Mouse (Mus musculus) heart, postnatal 4 days (tissue): ENCODE data around the gene Ciz1. TPM values are rescaled to one million over a fixed set of nuclear protein-coding genes. Genes with fewer than 3 reads are reported as not detected.

Experiments used
- DNase-seq: peaks from one replicate; pipeline ENCODE4 v3.0.0; 2021
- total RNA-seq, 2 experiments: library from RNA; stranded (reverse); gene quantifications; 2 replicates each; pipeline ENCODE4 v1.2.3; 2021

Ciz1 gene
- 10 to 100 TPM; 34.5 to 48.3 TPM for total RNA-seq

DNA sequence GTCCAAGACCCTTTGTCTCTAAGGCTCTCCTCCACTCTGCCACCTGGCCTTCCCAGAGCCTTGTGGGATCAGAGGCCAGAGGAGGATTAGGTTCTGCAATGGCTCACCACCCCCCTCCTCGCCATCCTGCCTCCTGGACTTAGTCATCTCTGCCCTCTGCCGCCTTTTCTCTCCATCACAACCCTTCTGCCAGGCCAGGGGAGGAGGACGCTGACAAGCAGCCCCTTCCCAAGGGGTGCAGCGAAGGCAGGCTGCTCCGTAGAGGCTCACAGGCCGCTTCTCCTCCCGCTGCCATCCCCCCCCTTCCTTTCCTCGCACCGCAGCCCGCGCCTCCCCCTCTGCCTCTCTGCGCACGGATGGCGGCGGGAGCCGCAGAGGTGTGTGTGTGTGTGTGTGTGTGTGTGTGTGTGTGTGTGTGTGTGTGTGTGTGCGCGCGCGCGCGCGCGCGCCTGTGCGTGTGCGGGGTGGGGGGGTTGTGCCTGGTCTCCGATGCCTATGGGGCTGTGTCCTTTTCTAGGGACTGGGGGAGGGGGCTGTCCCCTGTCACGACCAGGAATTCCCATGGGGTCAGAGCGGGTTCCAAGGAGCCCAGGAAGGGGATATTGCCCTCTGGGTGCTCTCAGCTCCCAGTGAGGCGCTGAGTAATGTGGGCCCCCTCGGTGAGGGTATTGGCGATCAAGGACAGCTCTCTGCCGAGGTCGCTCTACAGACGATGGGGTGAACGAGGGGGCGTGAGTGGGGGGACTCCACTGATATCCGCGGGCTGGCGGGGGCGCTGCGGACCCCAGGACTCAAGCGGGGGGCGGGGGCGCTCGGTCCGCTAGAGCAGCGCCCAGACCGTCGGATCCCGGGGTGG is at the start of gene Ciz1:
Gene Ciz1 (plus strand): TSS at position 177 of the 856 bp plus-strand sequence.
- peak; percentile 37 for DNase-seq

GRCm38 (mm10) chr2:32302952-32303351 is 49.2 kb upstream of the Ciz1 start:
- no peak for DNase-seq

- peak; percentile 71 for DNase-seq
Measured at GRCm38 (mm10) chr2:32304145-32304832, 47.8 kb upstream of the Ciz1 start.

- no peak for DNase-seq
Measured at GRCm38 (mm10) chr2:32305668-32306067, 46.5 kb upstream of the Ciz1 start.

DNA sequence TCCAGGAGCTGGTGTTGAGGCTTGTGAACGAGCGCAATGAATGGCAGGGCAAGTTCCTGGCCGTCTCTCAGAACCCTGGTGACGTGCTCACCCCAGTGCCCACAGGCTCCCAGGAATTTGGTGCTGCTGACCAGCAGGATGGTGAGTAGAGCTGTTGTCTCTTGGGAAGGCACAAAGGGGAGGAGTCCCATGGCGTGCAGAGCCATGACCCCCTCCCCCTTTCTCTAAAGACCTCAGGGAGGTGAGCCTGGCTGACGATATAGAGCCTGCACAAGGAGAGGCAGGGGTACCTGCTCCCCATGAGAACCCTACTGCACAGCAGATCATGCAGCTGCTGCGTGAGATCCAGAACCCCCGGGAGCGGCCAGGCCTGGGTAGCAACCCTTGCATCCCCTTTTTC is 46.0 kb upstream of the Ciz1 start:
- no peak for DNase-seq

DNA sequence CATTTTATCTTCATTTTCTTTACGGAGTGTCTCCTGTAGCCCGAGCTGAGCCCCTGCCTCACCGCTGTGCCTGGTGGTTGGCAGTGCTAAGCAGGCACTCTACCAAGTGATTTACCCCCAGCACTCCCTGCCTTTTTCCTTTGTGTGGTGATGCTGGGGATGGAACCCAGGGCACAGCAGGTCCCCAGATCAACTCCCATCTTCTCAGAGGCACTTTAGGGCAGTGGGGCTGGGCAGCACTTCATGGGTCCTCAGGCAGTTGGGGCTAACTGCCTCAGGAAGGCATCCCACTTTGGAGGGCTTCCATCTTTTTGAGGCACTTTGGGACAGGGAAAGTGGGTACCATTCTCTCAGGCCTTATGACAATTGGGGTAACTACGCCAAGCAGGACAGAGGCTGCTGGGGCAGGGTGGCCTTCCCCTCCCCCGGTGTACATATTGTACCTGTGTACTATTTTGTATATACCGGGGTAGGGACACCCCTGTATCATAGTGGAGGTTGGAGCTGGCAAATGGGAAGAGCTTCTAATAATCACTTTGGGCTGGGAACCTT is 44.8 kb upstream of the Ciz1 start:
- no peak for DNase-seq

DNA sequence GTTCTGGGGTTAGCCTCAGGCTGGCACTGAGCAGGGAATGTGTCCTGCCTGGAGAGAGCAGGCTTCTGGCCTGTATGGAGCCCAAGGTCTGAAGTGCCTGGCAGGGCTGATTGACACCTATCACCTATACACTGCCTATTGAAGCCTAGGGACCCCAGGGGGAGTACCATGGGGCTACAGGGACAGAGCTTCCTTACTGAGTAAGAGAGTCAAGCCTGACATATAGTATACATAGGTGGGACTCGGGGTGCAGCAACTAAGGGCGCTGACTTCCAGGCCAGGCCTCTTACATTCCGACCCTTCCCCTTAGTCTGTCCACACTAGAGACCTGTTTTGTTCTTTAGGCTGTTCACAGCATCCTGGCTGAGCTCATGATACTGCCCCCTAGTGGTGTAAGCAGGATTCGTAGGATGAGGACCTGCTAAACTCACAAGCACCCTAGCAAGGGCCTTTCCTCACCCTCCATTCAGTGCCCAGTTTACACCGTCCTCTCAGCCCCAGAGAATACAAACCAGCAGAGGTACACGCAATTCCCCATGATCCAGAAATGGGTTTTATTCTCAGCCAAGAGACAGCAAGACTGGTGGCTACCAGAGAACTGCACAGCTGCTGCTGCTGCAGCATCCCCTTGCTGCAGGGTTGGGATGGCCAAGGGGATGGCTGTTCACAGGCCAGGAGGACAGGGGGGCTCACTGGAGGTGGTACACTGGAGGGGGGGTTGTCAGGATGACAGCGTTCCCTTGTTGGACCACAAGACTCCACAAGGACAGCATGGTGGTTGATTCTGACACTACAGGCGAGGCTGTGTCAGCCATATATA is 44.0 kb upstream of the Ciz1 start:
- DNase-seq, result peak; percentile 75

DNA sequence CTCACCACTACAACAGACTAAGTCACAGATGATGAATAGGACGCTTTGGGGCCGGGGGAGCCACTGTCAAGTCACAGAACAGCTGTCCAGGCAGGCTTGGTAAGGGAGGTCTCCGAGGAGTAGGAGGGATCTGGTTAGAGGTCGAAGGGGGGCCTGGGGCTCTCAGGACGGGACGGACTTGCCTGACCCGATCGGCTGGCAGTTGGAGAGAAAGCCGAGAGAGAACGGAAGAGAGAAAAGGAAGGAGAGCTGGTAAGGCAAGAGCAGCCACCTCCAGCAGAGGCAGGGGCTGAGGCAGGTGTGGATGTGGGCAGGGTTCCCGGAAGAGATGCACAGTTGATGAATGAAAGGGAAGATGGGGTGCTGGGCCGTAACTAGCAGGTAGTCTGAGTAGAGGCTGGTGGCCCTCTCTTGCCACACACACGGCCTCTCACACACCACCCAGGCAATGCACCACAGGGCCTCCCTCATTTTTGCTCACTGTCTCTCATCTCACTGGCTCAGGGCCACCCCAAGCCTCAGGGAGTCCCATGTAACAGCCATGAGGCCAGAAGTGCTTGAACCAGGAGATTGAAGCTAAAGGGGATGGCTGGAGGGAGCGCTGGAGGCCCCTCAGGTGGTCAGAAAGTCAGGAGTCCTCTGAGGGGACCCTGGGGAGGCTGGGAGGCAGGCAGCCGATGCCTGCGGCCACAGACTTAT is 43.1 kb upstream of the Ciz1 start:
- no peak for DNase-seq

- no peak for DNase-seq
Measured at GRCm38 (mm10) chr2:32310096-32310845, 41.9 kb upstream of the Ciz1 start.

- DNase-seq, result no peak
Measured at GRCm38 (mm10) chr2:32311443-32312317, 40.4 kb upstream of the Ciz1 start.

DNA sequence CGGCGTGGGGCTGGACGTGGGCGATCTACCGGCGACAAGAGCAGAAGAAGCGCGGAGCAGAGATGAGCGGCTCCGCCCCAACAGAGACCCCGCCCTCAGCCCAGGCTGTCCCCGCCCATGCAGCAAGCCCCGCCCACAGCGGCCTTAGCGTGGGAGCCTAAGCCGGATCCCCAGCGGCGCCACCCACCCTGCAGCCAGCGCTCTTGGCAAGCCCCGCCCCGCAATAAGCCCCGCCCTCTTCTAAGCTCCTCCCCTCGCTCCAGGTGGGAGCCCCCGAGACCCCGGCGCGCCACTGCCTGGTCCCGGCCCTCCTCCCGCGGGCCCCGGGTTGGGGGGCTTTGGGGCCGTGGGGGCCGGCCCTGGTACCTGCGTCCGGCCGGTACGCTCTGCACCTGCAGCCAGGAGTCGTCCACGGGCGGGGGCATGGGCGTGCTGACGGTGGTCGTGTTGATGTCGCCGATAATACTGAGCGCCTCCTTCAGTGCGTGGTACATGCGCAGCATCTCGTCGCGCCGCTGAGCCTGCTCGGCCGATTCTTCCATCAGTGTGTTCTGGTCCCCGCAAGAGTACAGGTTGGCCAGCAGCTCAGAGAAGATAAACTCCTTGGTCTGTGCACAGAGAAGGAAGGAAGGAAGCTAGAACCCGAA is 39.7 kb upstream of the Ciz1 start:
- DNase-seq, result peak; percentile 87

DNA sequence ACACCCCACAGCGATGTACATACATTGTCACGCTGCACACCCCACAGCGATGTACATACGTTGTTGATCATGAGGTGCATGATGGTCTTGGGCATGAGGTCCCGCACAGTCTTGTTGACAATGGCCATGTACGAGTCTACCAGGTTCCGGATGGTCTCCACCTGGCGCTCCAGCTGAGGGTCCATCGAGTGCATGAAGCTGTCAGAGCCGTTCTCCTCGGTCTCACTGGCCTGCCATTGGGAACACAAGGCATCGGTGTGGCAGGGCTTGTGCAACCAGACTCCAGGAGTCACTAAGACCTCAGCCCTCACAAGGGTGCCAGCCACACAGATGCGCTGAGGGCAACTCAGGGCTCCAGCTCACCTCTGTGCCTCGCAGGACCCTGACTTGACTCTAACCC is 37.3 kb upstream of the Ciz1 start:
- no peak for DNase-seq

GRCm38 (mm10) chr2:32315751-32316150 is 36.4 kb upstream of the Ciz1 start:
- peak; percentile 62 for DNase-seq

- DNase-seq, result peak; percentile 48
Measured at GRCm38 (mm10) chr2:32316887-32317656, 35.1 kb upstream of the Ciz1 start.

DNA sequence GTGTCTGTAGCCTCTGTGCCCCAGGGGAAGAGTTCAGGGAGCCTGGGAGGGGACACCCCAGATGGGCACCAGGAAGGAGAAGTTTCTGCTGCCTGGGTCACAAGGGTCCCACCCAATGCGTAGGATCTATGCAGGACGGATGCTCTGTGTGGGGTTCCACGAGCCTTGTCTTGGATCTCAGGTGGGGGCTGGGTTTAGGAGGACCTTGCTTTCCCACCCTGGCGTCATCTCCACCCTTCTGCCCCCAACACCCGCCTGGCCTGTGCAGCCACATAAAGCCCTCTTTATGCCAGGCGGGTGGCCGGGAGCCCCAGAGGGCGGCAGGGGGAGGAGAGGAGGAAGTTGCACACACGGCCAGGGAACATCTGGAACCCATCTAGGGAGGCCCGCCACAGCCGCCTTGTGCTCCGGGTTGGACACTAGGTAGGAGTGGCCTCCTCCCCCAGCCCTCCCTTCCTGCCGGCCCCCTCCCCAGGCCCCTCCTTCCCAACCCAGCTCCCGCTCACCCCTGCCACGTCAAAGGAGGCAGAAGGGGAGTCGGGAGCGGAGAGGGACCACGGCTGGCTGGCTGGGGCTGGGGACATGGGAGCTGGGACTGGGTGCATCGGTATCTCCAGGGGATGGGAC is 34.2 kb upstream of the Ciz1 start:
- DNase-seq, result peak; percentile 79

GRCm38 (mm10) chr2:32318709-32319585 is 33.2 kb upstream of the Ciz1 start:
- DNase-seq, result no peak
